Mouse (Mus musculus) CH12.LX (cell line): ENCODE data around the gene Gse1. TPM values are rescaled to one million over a fixed set of nuclear protein-coding genes. Genes with fewer than 3 reads are reported as not detected.

Source experiments
- DNase-seq: peaks from one replicate; pipeline ENCODE4 v3.0.0-alpha.2; 2013; ENCODE audit errors: extremely low read depth
- H3K27ac ChIP-seq: 2 replicates; pipeline ENCODE4 v1.5.1; 2012; ENCODE audit warnings: low read depth, mild to moderate bottlenecking, control low read depth, moderate library complexity; ENCODE audit not compliant: insufficient read depth
- H3K27me3 ChIP-seq: replicated peaks from 2 replicates; pipeline ENCODE3; 2012; ENCODE audit warnings: inconsistent platforms
- H3K36me3 ChIP-seq, 2 experiments: replicated peaks in 1 of 2; 2 replicates each; pipeline versions ENCODE3 to v1.6.1; 2012; ENCODE audit warnings: inconsistent platforms in 1 of 2, low read length in 1 of 2, mild to moderate bottlenecking in 1 of 2, mixed read lengths in 1 of 2, moderate library complexity in 1 of 2; ENCODE audit not compliant: control insufficient read depth in 1 of 2, insufficient read depth in 1 of 2
- H3K4me1 ChIP-seq, 2 experiments: 2 replicates each; pipeline ENCODE4 v1.6.1; 2012; ENCODE audit warnings: inconsistent platforms in 1 of 2, moderate library complexity in 1 of 2; ENCODE audit not compliant: insufficient read depth in 2 of 2, control insufficient read depth in 1 of 2
- H3K4me2 ChIP-seq: 2 replicates; pipeline ENCODE4 v1.6.1; 2012; ENCODE audit warnings: low read depth, mild to moderate bottlenecking, control low read depth; ENCODE audit not compliant: poor library complexity, insufficient read depth, severe bottlenecking
- H3K4me3 ChIP-seq, 3 experiments: fragments of 150-350 bp in 1 of 3; sonication (generic) in 1 of 3; replicated peaks in 1 of 3; 2 replicates each; pipeline versions ENCODE3 to v1.5.1; 2011 to 2012; ENCODE audit warnings: low read depth in 2 of 3, low read length in 2 of 3, mild to moderate bottlenecking in 2 of 3, moderate library complexity in 2 of 3, control low read depth in 1 of 3, improper control_type of control experiment in 1 of 3, inconsistent platforms in 1 of 3, mixed read lengths in 1 of 3; ENCODE audit not compliant: poor library complexity in 1 of 3
- H3K79me2 ChIP-seq: replicated peaks from 2 replicates; pipeline ENCODE4 v1.6.1; 2012; ENCODE audit warnings: mild to moderate bottlenecking, moderate library complexity; ENCODE audit not compliant: control insufficient read depth, poor library complexity, insufficient read depth, severe bottlenecking; ENCODE audit errors: extremely low read depth
- H3K9ac ChIP-seq: 2 replicates; pipeline ENCODE4 v1.6.1; 2012; ENCODE audit warnings: low read depth, mild to moderate bottlenecking, control low read depth, moderate library complexity; ENCODE audit not compliant: insufficient read depth
- H3K9me3 ChIP-seq: replicated peaks from 2 replicates; pipeline ENCODE3; 2012; ENCODE audit warnings: low read length, inconsistent platforms, mixed read lengths
- CHD2 ChIP-seq: IDR thresholded peaks from 2 replicates; pipeline ENCODE4 v1.6.1; 2011; ENCODE audit warnings: low read length, improper control_type of control experiment
- CTCF ChIP-seq, 2 experiments: IDR thresholded peaks in 1 of 2; conservative IDR thresholded peaks in 1 of 2; 2 replicates each; pipeline ENCODE4 v1.5.1; 2011 to 2012; ENCODE audit warnings: low read depth in 2 of 2, low read length in 2 of 2, improper control_type of control experiment in 1 of 2, inconsistent platforms in 1 of 2, mild to moderate bottlenecking in 1 of 2, moderate library complexity in 1 of 2
- ELF1 ChIP-seq: IDR thresholded peaks from 2 replicates; pipeline ENCODE4 v1.6.1; 2014; ENCODE audit warnings: low read depth, mild to moderate bottlenecking, inconsistent platforms, low read length, improper control_type of control experiment
- EP300 ChIP-seq: IDR thresholded peaks from 2 replicates; pipeline ENCODE4 v1.6.1; 2011; ENCODE audit warnings: low read length, improper control_type of control experiment
- ETS1 ChIP-seq: conservative IDR thresholded peaks from 2 replicates; pipeline ENCODE4 v1.6.1; 2012; ENCODE audit warnings: low read depth, mild to moderate bottlenecking, inconsistent platforms, low read length, improper control_type of control experiment, moderate library complexity
- HCFC1 ChIP-seq: IDR thresholded peaks from 2 replicates; pipeline ENCODE4 v1.6.1; 2012; ENCODE audit warnings: low read depth, mild to moderate bottlenecking, inconsistent platforms, low read length, improper control_type of control experiment
- JUN ChIP-seq: IDR thresholded peaks from 2 replicates; pipeline ENCODE4 v1.6.1; 2011; ENCODE audit warnings: low read depth, mild to moderate bottlenecking, low read length, improper control_type of control experiment, moderate library complexity; ENCODE audit not compliant: insufficient read depth
- MAZ ChIP-seq: IDR thresholded peaks from 2 replicates; pipeline ENCODE4 v1.6.1; 2012; ENCODE audit warnings: low read depth, mild to moderate bottlenecking, inconsistent platforms, low read length, improper control_type of control experiment, moderate library complexity
- MEF2A ChIP-seq: IDR thresholded peaks from 2 replicates; pipeline ENCODE4 v1.6.1; 2014; ENCODE audit warnings: low read depth, mild to moderate bottlenecking, inconsistent platforms, low read length, improper control_type of control experiment, borderline replicate concordance
- MXI1 ChIP-seq: IDR thresholded peaks from 2 replicates; pipeline ENCODE4 v1.6.1; 2011; ENCODE audit warnings: mild to moderate bottlenecking, low read depth, low read length, improper control_type of control experiment
- MYC ChIP-seq: IDR thresholded peaks from 2 replicates; pipeline ENCODE4 v1.6.1; 2011; ENCODE audit warnings: low read depth, mild to moderate bottlenecking, improper control_type of control experiment, low read length
- NELFE ChIP-seq: IDR thresholded peaks from 2 replicates; pipeline ENCODE4 v1.6.1; 2011; ENCODE audit warnings: low read depth, low read length, improper control_type of control experiment
- NRF1 ChIP-seq: IDR thresholded peaks from 2 replicates; pipeline ENCODE4 v1.6.1; 2014; ENCODE audit warnings: low read depth, mild to moderate bottlenecking, inconsistent platforms, low read length, improper control_type of control experiment, moderate library complexity
- POLR2A ChIP-seq: IDR thresholded peaks from 2 replicates; pipeline ENCODE4 v1.6.1; 2011; ENCODE audit warnings: low read depth, mild to moderate bottlenecking, improper control_type of control experiment, low read length
- POLR2AphosphoS2 ChIP-seq: IDR thresholded peaks from 2 replicates; pipeline ENCODE4 v1.6.1; 2011; ENCODE audit warnings: low read depth, low read length, improper control_type of control experiment
- RAD21 ChIP-seq: IDR thresholded peaks from 2 replicates; pipeline ENCODE4 v1.6.1; 2011; ENCODE audit warnings: low read depth, mild to moderate bottlenecking, low read length, improper control_type of control experiment, moderate library complexity
- RCOR1 ChIP-seq: conservative IDR thresholded peaks from 2 replicates; pipeline ENCODE4 v1.6.1; 2012; ENCODE audit warnings: low read depth, mild to moderate bottlenecking, inconsistent platforms, low read length, improper control_type of control experiment
- SMC3 ChIP-seq: IDR thresholded peaks from 2 replicates; pipeline ENCODE4 v1.6.1; 2011; ENCODE audit warnings: low read depth, low read length, improper control_type of control experiment
- TCF12 ChIP-seq: IDR thresholded peaks from 2 replicates; pipeline ENCODE4 v1.6.1; 2014; ENCODE audit warnings: low read depth, mild to moderate bottlenecking, inconsistent platforms, low read length, improper control_type of control experiment
- UBTF ChIP-seq: IDR thresholded peaks from 2 replicates; pipeline ENCODE4 v1.6.1; 2012; ENCODE audit warnings: low read depth, mild to moderate bottlenecking, inconsistent platforms, low read length, improper control_type of control experiment, moderate library complexity
- ZC3H11A ChIP-seq: IDR thresholded peaks from 2 replicates; pipeline ENCODE4 v1.6.1; 2012; ENCODE audit warnings: low read depth, mild to moderate bottlenecking, inconsistent platforms, low read length, improper control_type of control experiment
- ZMIZ1 ChIP-seq: IDR thresholded peaks from 2 replicates; pipeline ENCODE4 v1.6.1; 2012; ENCODE audit warnings: low read depth, mild to moderate bottlenecking, inconsistent platforms, low read length, improper control_type of control experiment
- dilution Hi-C: fragments of 300-500 bp; cut with MboI; formaldehyde crosslinking; loops from 2 replicates; pipeline ENCODE4 v1.14.3; 2020; ENCODE audit warnings: low sequenced_read_pairs; ENCODE audit not compliant: extremely low pct_unique_long_range_greater_than_20kb, extremely low pct_ligation_motif_present
- in situ Hi-C: fragments of 300-500 bp; cut with MboI; formaldehyde crosslinking; loops from 3 replicates; pipeline ENCODE4 v1.14.3; 2019; ENCODE audit warnings: low sequenced_read_pairs, low pct_ligation_motif_present, low pct_unique_long_range_greater_than_20kb, mixed read lengths
- polyA plus RNA-seq: library from polyadenylated mRNA; unstranded; fragments of >175 nt; gene quantifications from 2 replicates; pipeline ENCODE4 v1.2.1, GENCODE M21; 2012; ENCODE audit warnings: low read depth; ENCODE audit not compliant: insufficient read length
- total RNA-seq, 2 experiments: library from RNA; depleted of rRNA; stranded (reverse); fragments of 300-350 nt in 1 of 2; fragments of >200 nt in 1 of 2; gene quantifications; 2 replicates each; pipeline ENCODE4 v1.2.3; 2012 to 2014

The Gse1 gene
- total and polyA plus RNA-seq, 3 experiments: 1.3 to 9.8 (median 8.5) TPM

DNA sequence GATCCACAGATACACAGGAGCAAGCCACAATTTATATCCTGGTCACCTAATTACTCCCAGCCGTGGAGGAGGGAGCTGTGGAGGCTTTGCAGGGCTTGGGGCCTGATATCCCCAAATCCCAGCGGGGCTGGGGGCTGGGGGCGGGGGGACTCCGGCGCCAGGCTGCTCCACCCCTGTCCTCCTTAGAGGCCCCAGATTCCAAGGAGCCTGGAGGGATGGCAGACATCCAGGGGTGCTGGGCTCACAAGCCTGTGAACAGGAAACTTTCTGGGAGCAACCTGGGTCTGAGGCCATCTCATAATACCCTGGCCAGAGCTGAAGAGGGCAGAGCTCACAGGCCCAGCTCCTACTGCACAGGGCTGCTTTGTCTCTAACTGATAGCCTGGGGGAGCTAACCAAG, 54.2 kb downstream of the Gse1 start:
- Histone ChIP-seq H3K9ac (no peak overlapping the region), H3K27ac (no peak overlapping the region), H3K4me3 (no peak overlapping the region), H3K9me3 (no peaks in the 10 kb centered on the region), H3K36me3 (no peaks in the 10 kb centered on the region), H3K79me2 (no peaks in the 10 kb centered on the region), H3K4me2 (no peak overlapping the region), H3K4me1 (peaks cover 2 to 26% of the 10 kb centered on the region in 2 experiments; a peak in 3 of 4 replicates), H3K27me3 (peaks cover 34% of the 10 kb centered on the region)
- dilution Hi-C loops: no loop called here
- DNase-seq: no peak
- in situ Hi-C loops: no loop called here
- TF ChIP-seq RCOR1 (no peak), CTCF (conservative IDR thresholded peaks at IDR 0.05 in 1 of 2, IDR thresholded peaks at IDR 0.05 in 1 of 2; ENCODE audit: low read depth in 2 of 2, low read length in 2 of 2) (no peak), RAD21 (no peak), UBTF (no peak), CHD2 (no peak), ZC3H11A (no peak), NRF1 (no peak), MAZ (no peak), ELF1 (no peak), HCFC1 (no peak), EP300 (no peak), POLR2A (no peak), POLR2AphosphoS2 (no peak), NELFE (no peak), ZMIZ1 (no peak), JUN (no peak), TCF12 (no peak), MXI1 (no peak), ETS1 (no peak), MYC (no peak)
- TF ChIP-seq, all 38 proteins: peak for 0

DNA sequence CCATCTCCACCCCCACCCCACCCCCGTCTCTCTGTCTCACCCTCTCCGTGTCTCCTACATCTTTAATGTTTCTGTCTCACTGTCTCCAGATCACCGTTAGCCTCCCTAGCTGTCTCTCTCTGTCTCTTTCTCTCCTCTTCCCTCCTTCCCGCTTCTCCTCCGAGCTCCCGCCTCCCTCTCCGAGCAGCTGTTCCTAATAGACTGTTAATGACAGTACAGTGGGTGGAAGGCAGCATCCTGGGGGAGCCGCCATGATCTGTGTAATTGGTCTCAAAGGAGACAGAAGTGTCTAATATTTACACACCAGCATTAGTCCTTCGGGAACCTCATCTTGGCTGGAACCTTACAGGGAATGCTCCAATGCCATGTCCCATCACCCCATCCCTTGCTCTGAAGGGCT, 56.0 kb downstream of the Gse1 start:
- no peak overlapping the region for H3K9ac ChIP-seq
- in situ Hi-C loops (no loop called here), dilution Hi-C loops (no loop called here)
- no peak overlapping the region for H3K4me2 ChIP-seq
- peaks cover 26% of the 10 kb centered on the region for H3K27me3 ChIP-seq
- H3K36me3 ChIP-seq: no peaks in the 10 kb centered on the region
- H3K79me2 ChIP-seq: no peaks in the 10 kb centered on the region
- no peak for TF ChIP-seq EP300
- no peak for TF ChIP-seq MEF2A
- no peak for TF ChIP-seq JUN
- no peak for TF ChIP-seq UBTF
- no peak for TF ChIP-seq SMC3
- no peak for TF ChIP-seq POLR2AphosphoS2
- no peak for TF ChIP-seq NRF1
- H3K4me1 ChIP-seq: peaks cover 3 to 27% of the 10 kb centered on the region in 2 experiments; a peak in 3 of 4 replicates
- H3K9me3 ChIP-seq: no peaks in the 10 kb centered on the region
- no peak for DNase-seq
- H3K27ac ChIP-seq: no peak overlapping the region
- H3K4me3 ChIP-seq: no peak overlapping the region
